Mouse (Mus musculus): ENCODE measurements around the gene Ormdl2. TPM values are rescaled to one million over a fixed set of nuclear protein-coding genes. Genes with fewer than 3 reads are reported as not detected.
"Not testable (repeated sequence)": the region's sequence is repeated elsewhere in the genome, so short reads cannot be mapped to it uniquely, and the experiment has no call there.

Ormdl2 gene
- 1 to 10 TPM; 3.4 to 3.5 TPM for total RNA-seq (2021)
- long read RNA-seq, experiment 1, partial matches to known transcripts = 1 of 8 reads
- long read RNA-seq, experiment 1, other reads (novel, unspliced or antisense) = 1 of 8 reads
- long read RNA-seq, experiment 2, partial matches to known transcripts = 0 of 13 reads
- long read RNA-seq, experiment 2, other reads (novel, unspliced or antisense) = 6 of 13 reads

- intact Hi-C loops (cut with DNase I) = no loop called here
- DNase-seq = peak; percentile 97 to 98
Measured at GRCm38 (mm10) chr10:128821358-128822056, at the start of gene Ormdl2. Gene Ormdl2, minus strand, starts transcription at chr10:128821645.

DNA sequence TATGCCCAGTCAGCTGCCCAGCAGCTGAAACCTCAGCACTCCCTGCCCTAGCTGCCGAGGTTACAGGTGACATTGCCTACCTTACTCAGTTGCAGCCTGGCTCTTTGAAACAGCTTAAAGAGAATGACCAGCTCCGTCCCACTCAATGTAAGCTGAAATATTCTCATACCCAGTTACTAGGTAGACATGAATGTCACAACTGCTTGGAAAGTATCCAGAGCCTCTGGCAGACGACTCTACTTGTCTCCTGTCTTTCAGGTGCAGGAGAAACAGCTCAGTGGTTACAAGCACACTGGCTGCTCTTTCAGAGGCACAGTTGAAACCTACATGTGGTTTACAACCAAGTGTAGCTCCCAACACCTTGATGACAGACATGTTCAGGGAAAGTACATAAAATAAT is 48.9 kb upstream of the Ormdl2 start:
- intact Hi-C loops (cut with DNase I) = no loop called here
- DNase-seq = no peak

DNA sequence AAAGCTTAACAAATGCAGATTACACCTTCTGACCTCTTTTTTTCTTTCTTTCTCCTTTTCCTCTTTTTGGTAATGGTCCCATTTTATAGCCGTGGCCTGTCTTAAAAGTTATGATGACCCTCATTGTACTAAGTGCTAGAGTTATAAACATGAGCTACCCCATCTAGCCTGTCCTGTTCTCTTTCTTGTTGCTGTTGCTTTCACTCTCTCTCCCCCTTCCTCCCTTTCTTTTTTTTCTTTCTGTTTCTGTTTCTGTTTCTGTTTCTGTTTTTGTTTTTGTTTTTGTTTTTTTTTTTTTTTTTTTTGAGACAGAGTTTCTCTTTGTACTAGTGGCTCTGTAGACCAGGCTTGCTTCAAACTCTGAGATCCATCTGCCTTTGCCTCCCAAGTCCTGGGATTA is 45.1 kb upstream of the Ormdl2 start:
- intact Hi-C loops (cut with DNase I) = no loop called here
- DNase-seq = no peak

DNA sequence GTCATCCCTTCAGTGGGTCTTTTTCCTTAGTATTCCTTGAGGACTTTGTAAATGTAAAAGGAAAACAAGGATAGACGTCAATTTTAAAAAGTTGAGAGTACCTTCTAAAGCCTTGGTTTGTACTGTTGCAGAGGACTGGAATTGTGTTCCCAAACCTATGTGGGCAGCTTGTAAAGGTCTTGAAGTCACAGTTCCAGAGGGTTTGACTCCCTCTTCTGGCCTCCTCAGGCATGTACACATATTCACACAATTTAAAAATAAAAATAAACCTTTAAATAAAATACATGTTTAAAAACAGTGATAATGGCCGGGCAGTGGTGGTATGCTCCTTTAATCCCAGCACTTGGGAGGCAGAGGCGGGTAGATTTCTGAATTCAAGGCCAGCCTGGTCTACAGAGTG is 44.6 kb upstream of the Ormdl2 start:
- no peak for DNase-seq
- intact Hi-C loops (cut with DNase I) = no loop called here

DNA sequence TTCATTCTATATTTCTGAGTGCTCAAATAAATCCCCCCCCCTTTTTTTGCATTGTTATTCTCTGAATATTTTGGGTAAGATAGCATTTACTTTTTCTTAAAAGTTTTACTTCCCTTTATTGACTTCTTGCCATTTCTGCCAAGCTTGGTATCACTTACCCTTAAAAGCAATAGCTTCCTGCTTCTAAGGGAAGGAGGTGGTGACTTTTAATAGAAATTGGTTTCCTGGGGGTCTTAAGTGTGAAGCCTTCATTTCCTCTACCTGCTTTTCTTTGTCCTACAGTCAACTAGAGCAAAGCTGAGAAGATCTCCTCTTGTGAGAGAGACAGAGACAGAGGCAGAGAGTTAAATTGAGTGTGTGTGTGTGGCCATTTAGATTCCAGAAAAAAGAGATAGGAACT is 39.7 kb upstream of the Ormdl2 start:
- intact Hi-C loops (cut with DNase I) = no loop called here
- DNase-seq = no peak

DNA sequence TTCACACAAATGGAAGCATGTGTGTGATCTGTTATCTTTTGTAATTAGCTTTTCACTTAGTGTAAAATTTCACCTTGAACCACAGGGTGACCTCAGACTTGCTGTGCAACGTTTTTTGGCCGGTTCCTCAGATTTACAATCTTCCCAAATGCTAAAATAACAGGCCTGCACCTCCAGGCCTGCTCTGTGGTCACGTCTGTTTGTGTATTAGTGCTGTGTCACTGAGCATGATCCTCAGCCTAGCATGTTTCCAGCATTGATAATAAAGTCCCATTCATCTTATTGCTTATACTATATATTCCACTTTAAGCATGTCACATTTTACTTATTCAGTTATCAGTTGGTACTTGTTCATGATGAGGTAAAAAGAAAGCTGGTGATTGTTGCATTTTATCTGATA is 28.9 kb upstream of the Ormdl2 start:
- intact Hi-C loops (cut with DNase I) = no loop called here
- DNase-seq = no peak

- no peak for DNase-seq
- intact Hi-C loops (cut with DNase I) = loop anchor here (10.0 kb wide), 1 partner anchor 126 kb away; no protein-coding TSS in a partner anchor
Measured at GRCm38 (mm10) chr10:128848426-128848825, 27.0 kb upstream of the Ormdl2 start.

DNA sequence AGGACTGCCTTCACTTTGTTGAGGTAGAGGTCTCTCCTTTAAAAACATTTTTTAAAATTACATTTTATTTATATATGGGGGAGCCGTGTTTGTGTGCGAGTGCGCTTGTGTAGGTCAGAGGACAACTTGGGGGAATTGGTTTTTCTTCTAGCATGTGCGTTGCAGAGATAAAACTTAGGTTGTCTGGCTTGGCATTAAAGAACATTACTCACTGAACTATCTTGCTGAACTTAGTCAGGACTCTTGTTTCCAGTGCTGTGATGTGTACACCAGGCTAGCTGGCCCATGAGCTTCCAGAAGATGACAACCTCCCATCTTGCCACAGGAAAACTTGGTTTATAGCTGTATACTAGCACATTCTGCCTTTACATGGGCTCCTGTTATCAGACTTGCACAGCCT is 25.2 kb upstream of the Ormdl2 start:
- intact Hi-C loops (cut with DNase I) = loop anchor here (10.0 kb wide), 1 partner anchor 128 kb away; no protein-coding TSS in a partner anchor
- no peak for DNase-seq

GRCm38 (mm10) chr10:128845516-128845915 is 24.1 kb upstream of the Ormdl2 start:
- no peak for DNase-seq
- intact Hi-C loops (cut with DNase I) = loop anchor here (2.0 to 10.0 kb wide), 2 partner anchors 49 to 129 kb away; no protein-coding TSS in a partner anchor

- intact Hi-C loops (cut with DNase I) = loop anchor here (10.0 kb wide), 1 partner anchor 132 kb away; no protein-coding TSS in a partner anchor
- no peak for DNase-seq
Measured at GRCm38 (mm10) chr10:128843260-128843659, 21.8 kb upstream of the Ormdl2 start.

DNA sequence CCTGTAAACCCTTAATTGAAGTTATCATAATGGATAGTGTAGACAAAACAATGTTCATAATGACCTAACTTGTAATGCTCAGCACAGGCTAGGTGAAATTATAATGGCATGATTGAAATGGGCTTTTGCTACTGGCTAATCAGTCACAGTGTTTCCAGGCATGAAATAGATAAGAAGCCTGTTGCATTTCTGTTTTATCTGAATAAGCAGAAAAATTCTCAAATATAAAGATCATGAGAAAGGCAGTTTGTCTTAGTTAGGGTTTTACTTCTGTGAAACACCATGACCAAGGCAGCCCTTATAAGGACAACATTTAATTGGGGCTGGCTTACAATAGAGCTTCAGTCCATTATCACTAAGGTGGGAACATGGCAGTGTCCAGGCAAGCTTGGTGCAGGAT is 19.2 kb upstream of the Ormdl2 start:
- intact Hi-C loops (cut with DNase I) = loop anchor here (10.0 kb wide), 1 partner anchor 134 kb away; no protein-coding TSS in a partner anchor
- DNase-seq = no peak

GRCm38 (mm10) chr10:128839434-128839833 is 18.0 kb upstream of the Ormdl2 start:
- intact Hi-C loops (cut with DNase I) = no loop called here
- no peak for DNase-seq

DNA sequence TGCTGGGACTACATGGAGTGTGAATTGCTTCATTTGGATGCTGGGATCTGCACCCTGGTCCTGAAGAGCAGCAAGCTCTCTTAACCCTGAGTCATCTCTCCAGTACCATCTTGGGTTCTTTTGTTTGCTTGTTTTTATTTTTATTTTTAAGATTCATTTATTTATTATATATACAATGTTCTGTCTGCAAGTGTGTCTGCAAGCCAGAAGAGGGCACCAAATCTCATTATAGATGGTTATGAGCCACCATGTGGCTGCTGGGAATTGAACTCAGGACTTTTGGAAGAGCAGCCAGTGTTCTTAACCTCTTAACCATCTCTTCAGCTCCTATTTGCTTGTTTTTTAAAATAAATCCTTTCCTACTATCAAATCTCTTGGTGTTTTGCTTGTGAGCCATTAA is 16.0 kb upstream of the Ormdl2 start:
- no peak for DNase-seq
- intact Hi-C loops (cut with DNase I) = no loop called here

DNA sequence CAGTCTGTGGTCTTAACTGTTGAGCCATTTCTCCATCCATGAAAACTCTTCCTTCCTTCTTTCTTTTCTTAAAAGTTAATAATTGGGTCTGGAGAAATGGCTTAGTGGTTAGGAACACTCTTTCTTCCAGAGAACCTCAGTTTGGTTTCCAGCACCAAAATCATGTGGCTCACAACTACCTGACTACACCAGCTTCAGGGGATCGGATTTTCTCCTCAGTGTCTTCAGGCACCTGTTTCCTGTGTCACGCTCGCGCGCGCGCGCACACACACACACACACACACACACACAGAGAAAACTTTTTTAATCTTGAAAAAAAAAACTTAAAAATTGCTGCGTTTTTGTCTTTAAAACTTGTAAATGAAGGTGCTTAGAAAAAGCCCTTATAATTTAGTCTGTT is 2.4 kb upstream of the Ormdl2 start:
- intact Hi-C loops (cut with DNase I) = no loop called here
- DNase-seq = no peak

GRCm38 (mm10) chr10:128823087-128823486 is 1.6 kb upstream of the Ormdl2 start:
- DNase-seq; intact Hi-C loops (cut with DNase I): not testable (repeated sequence)

DNA sequence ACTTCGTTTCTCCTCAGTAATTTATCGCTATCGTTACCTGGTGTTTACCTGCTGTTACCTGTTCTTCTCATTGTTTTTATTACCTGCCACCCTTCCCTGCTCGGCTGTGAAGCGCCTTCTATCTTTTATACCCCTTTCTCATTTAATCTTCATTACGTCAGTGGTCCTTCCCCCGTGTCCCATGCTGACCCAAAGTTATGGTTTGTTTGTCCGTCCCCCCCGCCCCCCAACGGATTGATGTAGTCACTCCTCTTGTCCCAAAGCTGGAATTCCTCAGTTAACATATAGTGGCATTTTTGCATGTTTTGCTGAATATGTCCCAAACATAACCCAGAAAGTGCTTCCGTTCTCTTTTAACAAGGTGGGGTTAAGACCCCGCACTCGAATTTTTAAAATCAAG is 690 bp upstream of the Ormdl2 start:
- intact Hi-C loops (cut with DNase I) = no loop called here
- DNase-seq = no peak

DNA sequence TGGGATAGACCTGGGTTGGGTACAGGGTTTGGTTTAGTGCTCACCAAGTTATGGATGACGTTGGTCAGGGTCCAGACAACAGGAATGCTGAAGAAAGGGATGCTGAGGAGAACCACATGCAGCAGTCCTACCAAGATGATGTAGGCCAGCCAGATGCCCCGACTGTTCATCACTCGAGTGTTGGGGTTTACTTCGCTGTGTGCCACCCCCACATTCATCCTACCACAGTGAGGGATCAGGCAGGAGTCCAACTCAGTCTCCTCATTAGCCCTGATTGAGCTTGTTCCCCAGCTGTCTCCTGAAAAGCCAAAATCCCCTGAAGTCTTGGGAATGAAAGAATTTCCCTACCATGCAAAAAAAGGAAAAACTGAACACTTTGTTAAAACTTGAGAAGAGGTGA is 1.2 kb downstream of the Ormdl2 start:
- intact Hi-C loops (cut with DNase I) = no loop called here
- no peak for DNase-seq

DNA sequence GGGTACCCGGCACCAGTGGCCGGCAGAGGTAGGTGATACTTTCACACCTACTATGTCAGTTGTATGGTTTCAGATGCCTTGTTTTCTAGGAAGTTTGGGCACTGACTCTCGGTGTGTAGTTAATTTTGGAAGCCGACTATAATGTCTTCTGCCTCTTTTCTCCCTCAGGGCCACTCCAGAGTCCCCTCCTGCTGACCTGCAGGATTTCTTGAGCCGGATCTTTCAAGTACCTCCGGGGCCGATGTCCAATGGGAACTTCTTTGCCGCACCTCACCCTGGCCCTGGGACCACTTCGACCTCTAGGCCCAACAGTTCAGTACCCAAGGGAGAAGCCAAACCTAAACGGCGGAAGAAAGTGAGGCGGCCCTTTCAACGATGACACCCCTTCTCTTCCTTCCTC is 4.4 kb downstream of the Ormdl2 start, which contains the start of gene Sarnp:
Gene Sarnp (plus strand): TSS at position 301 of the 400 bp plus-strand sequence.
- no peak for DNase-seq
- intact Hi-C loops (cut with DNase I) = no loop called here

GRCm38 (mm10) chr10:128807018-128807417 is 14.4 kb downstream of the Ormdl2 start:
- intact Hi-C loops (cut with DNase I) = no loop called here
- DNase-seq = no peak

GRCm38 (mm10) chr10:128806086-128806485 is 15.4 kb downstream of the Ormdl2 start:
- intact Hi-C loops (cut with DNase I) = no loop called here
- DNase-seq = no peak

- DNase-seq = peak; percentile 93 to 96
- intact Hi-C loops (cut with DNase I) = no loop called here
Measured at GRCm38 (mm10) chr10:128805092-128806000, 16.1 kb downstream of the Ormdl2 start.

Measured in gastrocnemius, postnatal 36 days (tissue).